Mouse (Mus musculus): ENCODE results near the gene Sept1. TPM values are rescaled to one million over a fixed set of nuclear protein-coding genes. Genes with fewer than 3 reads are reported as not detected.

Gene Sept1
- polyA plus RNA-seq, 1 experiment from 2014 or later, result 36.6 TPM

Other genes with a start within 250 kb of the Sept1 start
- 3.9 and 4.4 TPM in 2 replicates for gene Mvp, start 218.5 kb downstream of the Sept1 start, polyA plus RNA-seq (2014; fragmentation: Nextera tagmentation; extraction: Ambion mirVana)
- not detected in 2 replicates for gene Pagr1b, start 216.6 kb downstream of the Sept1 start, polyA plus RNA-seq (2014; fragmentation: Nextera tagmentation; extraction: Ambion mirVana)
- 60.5 and 72.4 TPM in 2 replicates for gene Pagr1a, start 215.8 kb downstream of the Sept1 start, polyA plus RNA-seq (2014; fragmentation: Nextera tagmentation; extraction: Ambion mirVana)
- gene Gm42742, start 212.0 kb downstream of the Sept1 start, polyA plus RNA-seq (2014; fragmentation: Nextera tagmentation; extraction: Ambion mirVana), result 60.9 and 64.7 TPM in 2 replicates
- gene Prrt2, start 211.9 kb downstream of the Sept1 start, polyA plus RNA-seq (2014; fragmentation: Nextera tagmentation; extraction: Ambion mirVana), result 9.6 and 10.3 TPM in 2 replicates
- gene Maz, start 206.1 kb downstream of the Sept1 start, polyA plus RNA-seq (2014; fragmentation: Nextera tagmentation; extraction: Ambion mirVana), result 106 and 132 TPM in 2 replicates
- 207 and 208 TPM in 2 replicates for gene Kif22, start 190.7 kb downstream of the Sept1 start, polyA plus RNA-seq (2014; fragmentation: Nextera tagmentation; extraction: Ambion mirVana)
- gene Zg16, start 145.8 kb downstream of the Sept1 start, polyA plus RNA-seq (2014; fragmentation: Nextera tagmentation; extraction: Ambion mirVana), result not detected in 2 replicates
- 0.47 and 0.85 TPM in 2 replicates for gene AI467606, start 141.8 kb downstream of the Sept1 start, polyA plus RNA-seq (2014; fragmentation: Nextera tagmentation; extraction: Ambion mirVana)
- gene Qprt, start 110.9 kb downstream of the Sept1 start, polyA plus RNA-seq (2014; fragmentation: Nextera tagmentation; extraction: Ambion mirVana), result 5.4 and 5.5 TPM in 2 replicates
- 0.11 and 0.12 TPM in 2 replicates for gene Spn, start 95.3 kb downstream of the Sept1 start, polyA plus RNA-seq (2014; fragmentation: Nextera tagmentation; extraction: Ambion mirVana)
- 96.5 and 104 TPM in 2 replicates for gene Cd2bp2, start 37.1 kb downstream of the Sept1 start, polyA plus RNA-seq (2014; fragmentation: Nextera tagmentation; extraction: Ambion mirVana)
- gene Tbc1d10b, start 24.7 kb downstream of the Sept1 start, polyA plus RNA-seq (2014; fragmentation: Nextera tagmentation; extraction: Ambion mirVana), result 31.7 and 36.5 TPM in 2 replicates
- gene Mylpf, start 24.2 kb downstream of the Sept1 start, polyA plus RNA-seq (2014; fragmentation: Nextera tagmentation; extraction: Ambion mirVana), result 11.2 and 11.3 TPM in 2 replicates
- gene Zfp553, start 69 bp downstream of the Sept1 start, polyA plus RNA-seq (2014; fragmentation: Nextera tagmentation; extraction: Ambion mirVana), result 41.8 and 43.3 TPM in 2 replicates
- 53.8 and 62.5 TPM in 2 replicates for gene Zfp771, start 11.1 kb upstream of the Sept1 start, polyA plus RNA-seq (2014; fragmentation: Nextera tagmentation; extraction: Ambion mirVana)
- 265 and 279 TPM in 2 replicates for gene Dctpp1, start 27.6 kb upstream of the Sept1 start, polyA plus RNA-seq (2014; fragmentation: Nextera tagmentation; extraction: Ambion mirVana)
- 86.2 and 87.0 TPM in 2 replicates for gene Sephs2, start 40.9 kb upstream of the Sept1 start, polyA plus RNA-seq (2014; fragmentation: Nextera tagmentation; extraction: Ambion mirVana)
- gene Itgal, start 63.1 kb upstream of the Sept1 start, polyA plus RNA-seq (2014; fragmentation: Nextera tagmentation; extraction: Ambion mirVana), result 0.21 and 0.29 TPM in 2 replicates
- 5.3 and 5.5 TPM in 2 replicates for gene Zfp768, start 112.5 kb upstream of the Sept1 start, polyA plus RNA-seq (2014; fragmentation: Nextera tagmentation; extraction: Ambion mirVana)
- 8.5 and 8.6 TPM in 2 replicates for gene Zfp747, start 142.9 kb upstream of the Sept1 start, polyA plus RNA-seq (2014; fragmentation: Nextera tagmentation; extraction: Ambion mirVana)
- gene 9130019O22Rik, start 154.0 kb upstream of the Sept1 start, polyA plus RNA-seq (2014; fragmentation: Nextera tagmentation; extraction: Ambion mirVana), result 5.0 and 5.3 TPM in 2 replicates
- 5.9 and 6.8 TPM in 2 replicates for gene E430018J23Rik, start 160.5 kb upstream of the Sept1 start, polyA plus RNA-seq (2014; fragmentation: Nextera tagmentation; extraction: Ambion mirVana)
- 7.2 and 7.4 TPM in 2 replicates for gene Zfp764, start 173.7 kb upstream of the Sept1 start, polyA plus RNA-seq (2014; fragmentation: Nextera tagmentation; extraction: Ambion mirVana)
- gene Zfp688, start 188.9 kb upstream of the Sept1 start, polyA plus RNA-seq (2014; fragmentation: Nextera tagmentation; extraction: Ambion mirVana), result 35.4 and 35.7 TPM in 2 replicates
- gene Zfp689, start 216.0 kb upstream of the Sept1 start, polyA plus RNA-seq (2014; fragmentation: Nextera tagmentation; extraction: Ambion mirVana), result 15.7 and 16.5 TPM in 2 replicates
- gene Prr14, start 226.5 kb upstream of the Sept1 start, polyA plus RNA-seq (2014; fragmentation: Nextera tagmentation; extraction: Ambion mirVana), result 70.7 and 77.3 TPM in 2 replicates
- 13.6 and 14.7 TPM in 2 replicates for gene Fbrs, start 246.1 kb upstream of the Sept1 start, polyA plus RNA-seq (2014; fragmentation: Nextera tagmentation; extraction: Ambion mirVana)

Data from forebrain, embryonic 11.5 days (tissue).